Mouse (Mus musculus): ENCODE measurements at regions not wholly inside any gene's neighbourhood (a gene's known extent, or its start where the extent isn't known, plus 50 kb on each side); places are given as distances from the start of the nearest gene placed in this dataset.

DNA sequence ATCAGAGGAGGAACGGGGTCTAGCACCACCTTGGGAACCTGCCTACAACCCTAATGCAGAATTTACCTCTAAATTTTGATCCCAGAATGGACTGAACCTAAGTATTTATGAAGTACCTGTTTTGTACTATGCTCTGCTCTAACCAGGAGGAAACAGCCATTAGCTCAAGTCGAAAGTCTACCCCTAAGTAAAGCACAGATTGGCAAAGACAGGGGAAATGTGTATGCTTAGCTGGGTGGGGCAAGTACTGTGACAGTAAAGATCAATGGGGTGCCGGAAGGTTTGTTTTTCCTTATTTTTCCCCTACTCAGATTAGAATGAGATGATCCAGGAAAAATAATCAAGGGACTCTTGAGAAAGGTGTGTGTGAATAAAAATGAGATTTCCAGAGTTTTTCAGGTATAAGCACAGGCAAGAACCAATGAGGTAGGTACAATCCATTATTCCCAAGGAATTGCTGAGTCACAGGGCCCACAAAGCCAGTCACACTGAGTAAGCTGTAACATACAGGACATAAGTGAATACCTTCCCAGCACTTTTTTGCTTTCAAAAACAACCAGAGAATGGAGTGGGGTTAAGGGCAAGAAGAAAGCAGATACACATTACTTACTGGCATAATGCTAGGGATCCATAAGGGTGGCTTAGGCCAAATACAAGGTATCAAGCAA is 510.6 kb upstream of the Plxna2 start:
- TF ChIP-seq POLR2A (IDR thresholded peaks at IDR 0.05; ENCODE audit: borderline replicate concordance, control insufficient read depth, low read depth, low read length) (no peak), CTCF (IDR thresholded peaks at IDR 0.05; ENCODE audit: control insufficient read depth, insufficient read depth, low read length) (no peak)
